Mouse (Mus musculus) stomach, embryonic 14.5 days (tissue): ENCODE measurements around the gene Ccr2. TPM values are rescaled to one million over a fixed set of nuclear protein-coding genes. Genes with fewer than 3 reads are reported as not detected.
"Not testable (repeated sequence)": the region's sequence is repeated elsewhere in the genome, so short reads cannot be mapped to it uniquely, and the experiment has no call there.

Experiments used
- ATAC-seq: fragments of 200-750 bp; cut with Nextera tagmentation; 2 replicates; pipeline ENCODE4 v1.8.0; 2017; ENCODE audit warnings: low read depth, moderate TSS enrichment; ENCODE audit not compliant: insufficient number of reproducible peaks, insufficient read depth, low FRiP score
- H3K27ac ChIP-seq: fragments of 300-500 bp; sonication (generic); 2 replicates; pipeline ENCODE4 v1.5.1; 2014; ENCODE audit warnings: mild to moderate bottlenecking, low read length, moderate library complexity, mixed read lengths
- H3K27me3 ChIP-seq: fragments of 300-500 bp; sonication (generic); 2 replicates; pipeline ENCODE4 v1.6.1; 2014; ENCODE audit warnings: low read length, control low read depth, mixed read lengths; ENCODE audit not compliant: control insufficient read depth, insufficient read depth
- H3K36me3 ChIP-seq: fragments of 300-500 bp; sonication (generic); 2 replicates; pipeline ENCODE4 v1.6.1; 2014; ENCODE audit warnings: mild to moderate bottlenecking, control low read depth, low read length, moderate library complexity, mixed read lengths; ENCODE audit not compliant: control insufficient read depth, insufficient read depth
- H3K4me1 ChIP-seq: fragments of 300-500 bp; sonication (generic); 2 replicates; pipeline ENCODE4 v1.6.1; 2014; ENCODE audit warnings: low read length, control low read depth, mixed read lengths; ENCODE audit not compliant: control insufficient read depth, insufficient read depth
- H3K4me2 ChIP-seq: fragments of 300-500 bp; sonication (generic); replicated peaks from 2 replicates; pipeline ENCODE4 v1.6.1; 2014; ENCODE audit warnings: low read depth, low read length, control low read depth
- H3K4me3 ChIP-seq: fragments of 300-500 bp; sonication (generic); 2 replicates; pipeline ENCODE4 v1.5.1; 2014; ENCODE audit warnings: low read depth, low read length, control low read depth
- H3K9ac ChIP-seq: fragments of 300-500 bp; sonication (generic); replicated peaks from 2 replicates; pipeline ENCODE4 v1.6.1; 2014; ENCODE audit warnings: low read depth, mild to moderate bottlenecking, control low read depth, low read length, moderate library complexity, mixed read lengths
- H3K9me3 ChIP-seq: fragments of 300-500 bp; sonication (generic); 2 replicates; pipeline ENCODE4 v1.6.1; 2016; ENCODE audit warnings: low read depth, low read length, control low read depth; ENCODE audit not compliant: control insufficient read depth
- WGBS: fragments of 180-500 bp; shearing (Covaris S2); extraction: QIAGEN DNeasy Blood & Tissue Kit; methylation state at CpG from one replicate; pipeline ENCODE4 v1.1.7; 2014; 5-methylcytosine and 5-hydroxymethylcytosine counted together
- polyA plus RNA-seq: library from polyadenylated mRNA; unstranded; fragments of >200 nt; fragmentation: Nextera tagmentation; extraction: Ambion mirVana; gene quantifications from 2 replicates; pipeline ENCODE4 v1.2.1, GENCODE M21; 2014

Gene Ccr2
- 3.5 and 4.1 TPM in 2 replicates for polyA plus RNA-seq

GRCm38 (mm10) chr9:124101723-124102122, at the start of gene Ccr2:
Ccr2 (plus strand) TSS chr9:124101950.
- Histone ChIP-seq H3K9me3 (no peaks in the 10 kb centered on the region), H3K36me3 (no peaks in the 10 kb centered on the region), H3K4me1 (no peaks in the 10 kb centered on the region), H3K4me3 (no peak within 1 kb of the TSS), H3K4me2 (no peak within 1 kb of the TSS), H3K27me3 (no peaks in the 10 kb centered on the region), H3K9ac (no peak within 1 kb of the TSS), H3K27ac (no peak within 1 kb of the TSS)
- no peak for ATAC-seq
- WGBS, result 81% methylated on average over 4 of the region's 4 CpGs

GRCm38 (mm10) chr9:124053532-124053931, 48.2 kb upstream of the Ccr2 start:
- Histone ChIP-seq H3K9me3 (no peaks in the 10 kb centered on the region), H3K27ac (no peak overlapping the region), H3K9ac (no peak overlapping the region), H3K4me1 (no peaks in the 10 kb centered on the region), H3K36me3 (no peaks in the 10 kb centered on the region), H3K4me2 (no peak overlapping the region), H3K4me3 (no peak overlapping the region), H3K27me3 (no peaks in the 10 kb centered on the region)
- WGBS, result 35% methylated on average over 2 of the region's 2 CpGs
- no peak for ATAC-seq

- Histone ChIP-seq H3K9ac (no peak overlapping the region), H3K27ac (no peak overlapping the region), H3K4me1 (no peaks in the 10 kb centered on the region), H3K4me2 (no peak overlapping the region), H3K36me3 (no peaks in the 10 kb centered on the region), H3K4me3 (no peak overlapping the region), H3K9me3 (no peaks in the 10 kb centered on the region), H3K27me3 (no peaks in the 10 kb centered on the region)
- ATAC-seq, result no peak
- 57% methylated on average over 3 of the region's 3 CpGs for WGBS
Measured at GRCm38 (mm10) chr9:124056158-124056709, 45.5 kb upstream of the Ccr2 start.

- no peak for ATAC-seq
- no peak overlapping the region for H3K9ac ChIP-seq
Measured at GRCm38 (mm10) chr9:124059660-124060352, 41.9 kb upstream of the Ccr2 start.

GRCm38 (mm10) chr9:124061474-124062432, 40.0 kb upstream of the Ccr2 start:
- not testable (repeated sequence) for ATAC-seq, H3K27me3 ChIP-seq, H3K4me1 ChIP-seq, H3K36me3 ChIP-seq, H3K9me3 ChIP-seq, H3K4me3 ChIP-seq, H3K9ac ChIP-seq, H3K27ac ChIP-seq, H3K4me2 ChIP-seq
- WGBS, result 60% methylated on average over 3 of the region's 3 CpGs

More at GRCm38 (mm10) chr9:124059660-124060352, 41.9 kb upstream of the Ccr2 start:
- no peak overlapping the region for H3K4me3 ChIP-seq
- no peaks in the 10 kb centered on the region for H3K9me3 ChIP-seq
- no peaks in the 10 kb centered on the region for H3K27me3 ChIP-seq
- H3K36me3 ChIP-seq, result no peaks in the 10 kb centered on the region
- no peaks in the 10 kb centered on the region for H3K4me1 ChIP-seq
- 79% methylated on average over 2 of the region's 2 CpGs for WGBS
- H3K27ac ChIP-seq, result no peak overlapping the region
- no peak overlapping the region for H3K4me2 ChIP-seq

- Histone ChIP-seq H3K4me3 (no peak overlapping the region), H3K9me3 (no peaks in the 10 kb centered on the region), H3K27ac (no peak overlapping the region), H3K27me3 (no peaks in the 10 kb centered on the region), H3K9ac (no peak overlapping the region), H3K4me1 (no peaks in the 10 kb centered on the region), H3K4me2 (no peak overlapping the region), H3K36me3 (no peaks in the 10 kb centered on the region)
- no peak for ATAC-seq
Measured at GRCm38 (mm10) chr9:124066572-124067103, 35.1 kb upstream of the Ccr2 start.

GRCm38 (mm10) chr9:124068098-124069058, 33.4 kb upstream of the Ccr2 start:
- Histone ChIP-seq H3K4me3 (no peak overlapping the region), H3K4me1 (no peaks in the 10 kb centered on the region), H3K27ac (no peak overlapping the region), H3K9ac (no peak overlapping the region), H3K27me3 (no peaks in the 10 kb centered on the region), H3K4me2 (no peak overlapping the region), H3K9me3 (no peaks in the 10 kb centered on the region), H3K36me3 (no peaks in the 10 kb centered on the region)
- no peak for ATAC-seq
- WGBS, result 46% methylated on average over 2 of the region's 2 CpGs
